Mouse (Mus musculus): ENCODE measurements around the gene Ak2. TPM values are rescaled to one million over a fixed set of nuclear protein-coding genes. Genes with fewer than 3 reads are reported as not detected.

Ak2 gene
- polyA plus RNA-seq, 1 experiment = 107 TPM

GRCm38 (mm10) chr4:129020454-129020853 is 28.7 kb downstream of the Ak2 start:
- no peak for TF ChIP-seq POLR2A (IDR thresholded peaks at IDR 0.05; ENCODE audit: low read depth, low read length)
- TF ChIP-seq CTCF (IDR thresholded peaks at IDR 0.05; ENCODE audit: borderline replicate concordance, insufficient read depth, low read length) = no peak
- H3K27ac ChIP-seq (ENCODE audit: insufficient read depth, low read length) = no peak overlapping the region
- peaks cover 23% of the 10 kb centered on the region for H3K4me1 ChIP-seq (ENCODE audit: control insufficient read depth, insufficient read depth, low read length)
- no peak overlapping the region for H3K4me3 ChIP-seq (ENCODE audit: insufficient read depth, low read length)

- Histone ChIP-seq H3K27ac (ENCODE audit: insufficient read depth, low read length) (no peak overlapping the region), H3K4me1 (ENCODE audit: control insufficient read depth, insufficient read depth, low read length) (peaks cover 18% of the 10 kb centered on the region), H3K4me3 (ENCODE audit: insufficient read depth, low read length) (no peak overlapping the region)
- TF ChIP-seq POLR2A (IDR thresholded peaks at IDR 0.05; ENCODE audit: low read depth, low read length) (no peak), CTCF (IDR thresholded peaks at IDR 0.05; ENCODE audit: borderline replicate concordance, insufficient read depth, low read length) (no peak)
Observed at GRCm38 (mm10) chr4:129021426-129021825, 29.7 kb downstream of the Ak2 start.

GRCm38 (mm10) chr4:129021886-129022285 is 30.1 kb downstream of the Ak2 start:
- no peak for TF ChIP-seq POLR2A (IDR thresholded peaks at IDR 0.05; ENCODE audit: low read depth, low read length)
- no peak for TF ChIP-seq CTCF (IDR thresholded peaks at IDR 0.05; ENCODE audit: borderline replicate concordance, insufficient read depth, low read length)
- peaks cover 15% of the 10 kb centered on the region for H3K4me1 ChIP-seq (ENCODE audit: control insufficient read depth, insufficient read depth, low read length)

GRCm38 (mm10) chr4:129023884-129024283 is 32.1 kb downstream of the Ak2 start:
- H3K27ac ChIP-seq (ENCODE audit: insufficient read depth, low read length) = no peak overlapping the region
- peaks cover 10% of the 10 kb centered on the region for H3K4me1 ChIP-seq (ENCODE audit: control insufficient read depth, insufficient read depth, low read length)
- no peak overlapping the region for H3K4me3 ChIP-seq (ENCODE audit: insufficient read depth, low read length)
- TF ChIP-seq CTCF (IDR thresholded peaks at IDR 0.05; ENCODE audit: borderline replicate concordance, insufficient read depth, low read length) (no peak), POLR2A (IDR thresholded peaks at IDR 0.05; ENCODE audit: low read depth, low read length) (no peak)

More at GRCm38 (mm10) chr4:129021886-129022285, 30.1 kb downstream of the Ak2 start:
- Histone ChIP-seq H3K4me3 (ENCODE audit: insufficient read depth, low read length) (no peak overlapping the region), H3K27ac (ENCODE audit: insufficient read depth, low read length) (no peak overlapping the region)

- TF ChIP-seq POLR2A (IDR thresholded peaks at IDR 0.05; ENCODE audit: low read depth, low read length) (no peak), CTCF (IDR thresholded peaks at IDR 0.05; ENCODE audit: borderline replicate concordance, insufficient read depth, low read length) (no peak)
- Histone ChIP-seq H3K27ac (ENCODE audit: insufficient read depth, low read length) (no peak overlapping the region), H3K4me3 (ENCODE audit: insufficient read depth, low read length) (no peak overlapping the region), H3K4me1 (ENCODE audit: control insufficient read depth, insufficient read depth, low read length) (peaks cover 6% of the 10 kb centered on the region)
Observed at GRCm38 (mm10) chr4:129024775-129025174, 33.0 kb downstream of the Ak2 start.

GRCm38 (mm10) chr4:129025707-129026106 is 33.9 kb downstream of the Ak2 start:
- TF ChIP-seq CTCF (IDR thresholded peaks at IDR 0.05; ENCODE audit: borderline replicate concordance, insufficient read depth, low read length) = no peak
- TF ChIP-seq POLR2A (IDR thresholded peaks at IDR 0.05; ENCODE audit: low read depth, low read length) = no peak
- H3K27ac ChIP-seq (ENCODE audit: insufficient read depth, low read length) = no peak overlapping the region
- peaks cover 2% of the 10 kb centered on the region; the same call in 1 of the 2 replicates for H3K4me1 ChIP-seq (ENCODE audit: control insufficient read depth, insufficient read depth, low read length)
- no peak overlapping the region for H3K4me3 ChIP-seq (ENCODE audit: insufficient read depth, low read length)

GRCm38 (mm10) chr4:129030746-129031145 is 39.0 kb downstream of the Ak2 start:
- Histone ChIP-seq H3K4me1 (ENCODE audit: control insufficient read depth, insufficient read depth, low read length) (peaks cover 22% of the 10 kb centered on the region), H3K4me3 (ENCODE audit: insufficient read depth, low read length) (no peak overlapping the region), H3K27ac (ENCODE audit: insufficient read depth, low read length) (no peak overlapping the region)
- TF ChIP-seq CTCF (IDR thresholded peaks at IDR 0.05; ENCODE audit: borderline replicate concordance, insufficient read depth, low read length) (no peak), POLR2A (IDR thresholded peaks at IDR 0.05; ENCODE audit: low read depth, low read length) (no peak)

GRCm38 (mm10) chr4:129031408-129031965 is 39.7 kb downstream of the Ak2 start:
- no peak overlapping the region for H3K27ac ChIP-seq (ENCODE audit: insufficient read depth, low read length)
- peaks cover 27% of the 10 kb centered on the region for H3K4me1 ChIP-seq (ENCODE audit: control insufficient read depth, insufficient read depth, low read length)
- no peak overlapping the region for H3K4me3 ChIP-seq (ENCODE audit: insufficient read depth, low read length)
- TF ChIP-seq POLR2A (IDR thresholded peaks at IDR 0.05; ENCODE audit: low read depth, low read length) (no peak), CTCF (IDR thresholded peaks at IDR 0.05; ENCODE audit: borderline replicate concordance, insufficient read depth, low read length) (no peak)

- H3K4me1 ChIP-seq (ENCODE audit: control insufficient read depth, insufficient read depth, low read length) = peaks cover 27% of the 10 kb centered on the region
- TF ChIP-seq POLR2A (IDR thresholded peaks at IDR 0.05; ENCODE audit: low read depth, low read length) = no peak
- TF ChIP-seq CTCF (IDR thresholded peaks at IDR 0.05; ENCODE audit: borderline replicate concordance, insufficient read depth, low read length) = no peak
- no peak overlapping the region for H3K4me3 ChIP-seq (ENCODE audit: insufficient read depth, low read length)
- peak overlapping the region; percentile 92 for H3K27ac ChIP-seq (ENCODE audit: insufficient read depth, low read length)
Observed at GRCm38 (mm10) chr4:129032133-129032962, 40.6 kb downstream of the Ak2 start.
